8 mouse cellular contexts compared by ENCODE assay signal in the genomic region with DNA sequence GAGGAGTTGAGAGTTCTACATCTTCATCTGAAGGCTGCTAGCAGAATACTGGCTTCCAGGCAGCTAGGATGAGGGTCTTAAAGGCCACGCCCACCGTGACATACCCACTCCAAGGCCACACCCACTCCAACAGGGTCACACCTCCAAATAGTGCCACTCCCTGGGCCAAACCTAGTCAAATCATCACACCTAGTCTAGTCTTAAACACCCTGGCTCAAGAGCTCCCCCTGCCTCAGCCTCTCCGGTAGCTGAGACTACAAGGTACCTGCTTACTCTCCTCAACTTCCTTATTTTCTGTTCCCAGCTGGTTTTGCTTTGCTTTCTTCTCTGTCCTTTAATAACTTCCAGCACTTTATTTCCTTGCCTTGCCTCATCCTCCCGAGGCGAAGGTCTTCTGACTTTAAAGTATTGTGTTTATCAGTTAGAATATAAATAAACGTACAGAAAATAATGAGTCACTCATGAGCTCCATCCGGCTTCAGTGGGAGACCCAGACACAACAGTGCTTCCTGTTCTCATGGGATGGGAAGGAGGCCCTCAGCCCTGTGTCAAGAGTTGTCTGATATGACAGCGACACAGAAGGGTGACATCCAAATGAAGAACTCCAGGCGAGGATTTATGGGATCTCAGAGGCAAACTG. TPM values are rescaled to one million over a fixed set of nuclear protein-coding genes. Genes with fewer than 3 reads are reported as not detected.
DNase-seq lines count a peak whose midpoint lies in the region; ATAC-seq lines count a peak whose summit lies in the region.

No protein-coding gene starts in this region.

- ATAC-seq in common myeloid progenitor, adult 5-6 weeks (replicated peaks; ENCODE audit: low read depth, poor library complexity, severe bottlenecking) = peak; percentile 61

- peak; percentile 53 for DNase-seq in cerebellum, adult 9-11 months
- no peak for DNase-seq in cerebellum, adult 11 months
- DNase-seq in 416B (ENCODE audit: low read depth) = peak; percentile 89
- peak; percentile 58 to 66 for DNase-seq in kidney, postnatal 25 days
- DNase-seq in natural killer cell, adult 2 months (ENCODE audit: low spot score in 2 of 2) = peak; percentile 73 to 87
- DNase-seq in retina, embryonic 14.5 days (ENCODE audit: low spot score) = no peak
- DNase-seq in adrenal gland, postnatal 4 days (ENCODE audit: low spot score in 2 of 2) = no peak

RNA-seq across cellular contexts. Expression of a gene that starts 22.4 kb away (rescaled TPM):
- total RNA-seq in common myeloid progenitor, adult 5-6 weeks (2017) = 30.5 and 33.0 TPM in 2 replicates
- total RNA-seq in adrenal gland, postnatal 4 days (2021) = 10 to 100 TPM; 22.0 to 30.9 TPM

RNA-seq across cellular contexts. Expression of a gene that starts 30.5 kb away (rescaled TPM):
- 4.5 and 10.1 TPM in 2 replicates for total RNA-seq in common myeloid progenitor, adult 5-6 weeks (2017)
- total RNA-seq in adrenal gland, postnatal 4 days (2021) = 10 to 100 TPM; 22.9 to 25.0 TPM

Comparison
In these comparisons a context has a peak if more than half of its experiments do, and no peak if none do; other contexts are left out.
1. DNase-seq: peak in cerebellum, adult 9-11 months (single experiment), 416B (single experiment), kidney, postnatal 25 days (2 of 2) and natural killer cell, adult 2 months (2 of 2); none in cerebellum, adult 11 months (single experiment), retina, embryonic 14.5 days (single experiment) and adrenal gland, postnatal 4 days (0 of 2).